Mouse (Mus musculus): ENCODE results near the gene Sppl2b. TPM values are rescaled to one million over a fixed set of nuclear protein-coding genes. Genes with fewer than 3 reads are reported as not detected.
"Not testable (repeated sequence)": the region's sequence is repeated elsewhere in the genome, so short reads cannot be mapped to it uniquely, and the experiment has no call there.

The Sppl2b gene
- polyA plus RNA-seq, 1 experiment from 2014 or later: 47.1 TPM

- WGBS: 9% methylated on average over 29 of the region's 29 CpGs
- H3K27me3 ChIP-seq: no peaks in the 10 kb centered on the region
- peaks cover 24% of the 10 kb centered on the region for H3K36me3 ChIP-seq
- H3K9ac ChIP-seq (replicated peaks): peak overlapping the region; percentile 97
- ATAC-seq (ENCODE audit: low FRiP score, low read depth): no peak
- H3K4me3 ChIP-seq: peak overlapping the region; percentile 90
- peak overlapping the region; percentile 98 for H3K4me2 ChIP-seq (replicated peaks)
- no peaks in the 10 kb centered on the region for H3K9me3 ChIP-seq
- H3K4me1 ChIP-seq: peaks cover 41% of the 10 kb centered on the region
- H3K27ac ChIP-seq (replicated peaks): peak overlapping the region; percentile 91
Measured at GRCm38 (mm10) chr10:80827063-80827869, 27.8 kb upstream of the Sppl2b start.

DNA sequence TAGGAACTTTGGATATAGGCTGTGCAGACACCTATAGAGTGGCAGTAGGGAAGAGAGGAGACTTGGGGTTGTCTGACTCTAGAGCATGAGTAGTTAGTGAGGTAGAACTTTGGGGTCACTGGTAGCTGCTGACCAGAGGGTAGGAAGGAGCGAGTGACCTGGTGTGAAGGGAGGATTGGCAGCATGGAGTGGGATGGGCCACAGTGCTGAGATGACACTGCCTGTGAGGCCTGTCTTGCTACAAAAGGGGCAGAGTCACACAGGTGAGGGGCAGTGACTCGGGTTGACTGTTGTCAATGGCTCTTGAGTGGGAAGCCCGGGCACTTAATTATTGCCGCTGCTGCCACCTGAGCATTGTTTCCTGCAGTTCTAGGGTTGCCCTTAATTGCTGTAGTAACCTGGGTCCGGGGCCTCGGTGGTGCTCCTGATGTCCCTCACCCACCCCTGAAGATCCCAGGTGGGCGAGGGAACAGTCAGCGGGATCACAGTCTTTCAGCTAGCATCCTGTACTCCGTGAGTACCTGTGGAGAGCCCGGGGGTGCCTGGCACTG is 27.1 kb upstream of the Sppl2b start:
- peaks cover 24% of the 10 kb centered on the region for H3K36me3 ChIP-seq
- no peaks in the 10 kb centered on the region for H3K27me3 ChIP-seq
- no peak for ATAC-seq (ENCODE audit: low FRiP score, low read depth)
- peak overlapping the region; percentile 97 for H3K9ac ChIP-seq (replicated peaks)
- peak overlapping the region; percentile 90 for H3K4me3 ChIP-seq
- H3K4me2 ChIP-seq (replicated peaks): peak overlapping the region; percentile 98
- H3K9me3 ChIP-seq: no peaks in the 10 kb centered on the region
- H3K27ac ChIP-seq (replicated peaks): no peak overlapping the region
- peaks cover 46% of the 10 kb centered on the region for H3K4me1 ChIP-seq
- 94% methylated on average over 10 of the region's 10 CpGs for WGBS

- not testable (repeated sequence) for ATAC-seq (ENCODE audit: low FRiP score, low read depth); H3K27me3 ChIP-seq; H3K9me3 ChIP-seq; H3K27ac ChIP-seq (replicated peaks)
- H3K4me3 ChIP-seq: peak overlapping the region; percentile 90
- H3K36me3 ChIP-seq: peaks cover 24% of the 10 kb centered on the region
- 86% methylated on average over 9 of the region's 9 CpGs for WGBS
- H3K4me1 ChIP-seq: peaks cover 49% of the 10 kb centered on the region
- H3K4me2 ChIP-seq (replicated peaks): peak overlapping the region; percentile 98
- peak overlapping the region; percentile 97; the same call in 1 of the 2 replicates for H3K9ac ChIP-seq (replicated peaks)
Measured at GRCm38 (mm10) chr10:80828587-80828986, 26.5 kb upstream of the Sppl2b start.

DNA sequence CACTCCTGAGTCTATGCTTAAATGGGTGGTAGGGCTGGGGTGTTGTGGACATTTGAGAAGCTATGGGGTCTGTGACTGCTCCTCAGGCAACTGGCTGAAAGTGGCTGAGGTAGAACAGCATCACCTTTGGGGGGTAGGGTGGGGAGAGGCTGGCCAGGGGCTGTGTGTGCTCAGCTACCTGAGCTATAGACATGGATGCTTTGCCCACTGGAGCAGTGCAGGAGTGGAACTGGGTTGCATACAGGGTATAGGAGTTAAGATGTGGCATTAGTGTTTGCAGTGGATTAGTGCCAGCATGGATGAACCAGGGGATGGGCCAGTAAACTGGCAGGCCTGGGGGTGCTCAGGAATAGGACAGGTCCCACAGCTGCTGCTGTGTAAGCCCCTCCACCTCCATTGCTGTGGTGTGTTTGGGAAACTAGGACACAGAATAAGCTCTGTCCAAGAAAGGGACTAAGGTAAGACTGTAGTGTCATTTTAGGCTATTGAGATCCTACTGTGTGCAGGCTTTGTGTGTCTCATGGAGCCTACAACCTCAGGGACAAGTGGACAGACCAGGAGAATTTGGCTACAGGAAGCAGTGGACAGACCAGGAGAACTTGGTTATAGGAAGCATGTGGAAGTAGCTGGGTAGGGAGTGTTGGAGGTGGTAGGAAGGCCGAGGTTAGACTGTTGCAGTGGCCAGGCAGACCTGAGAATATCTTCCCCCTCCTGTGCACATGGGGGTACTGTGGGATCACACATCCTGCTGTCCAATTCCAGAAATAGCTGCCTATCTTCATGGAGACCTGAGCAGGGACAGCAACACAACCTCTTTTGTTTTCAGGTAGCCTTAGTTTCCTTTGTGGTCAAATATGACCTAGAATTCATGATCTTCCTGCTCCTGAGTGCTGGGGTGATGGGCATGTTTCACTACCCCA is 25.5 kb upstream of the Sppl2b start:
- Histone ChIP-seq H3K9me3 (no peaks in the 10 kb centered on the region), H3K9ac (replicated peaks) (no peak overlapping the region), H3K27ac (replicated peaks) (no peak overlapping the region), H3K36me3 (peaks cover 24% of the 10 kb centered on the region), H3K4me1 (peaks cover 49% of the 10 kb centered on the region), H3K4me3 (0 out of 2 replicates have a peak overlapping the region, but pooled peaks have one; percentile 13), H3K4me2 (replicated peaks) (no peak overlapping the region), H3K27me3 (peaks cover 16% of the 10 kb centered on the region)
- ATAC-seq (ENCODE audit: low FRiP score, low read depth): no peak
- 61% methylated on average over 1 of the region's 1 CpGs for WGBS

DNA sequence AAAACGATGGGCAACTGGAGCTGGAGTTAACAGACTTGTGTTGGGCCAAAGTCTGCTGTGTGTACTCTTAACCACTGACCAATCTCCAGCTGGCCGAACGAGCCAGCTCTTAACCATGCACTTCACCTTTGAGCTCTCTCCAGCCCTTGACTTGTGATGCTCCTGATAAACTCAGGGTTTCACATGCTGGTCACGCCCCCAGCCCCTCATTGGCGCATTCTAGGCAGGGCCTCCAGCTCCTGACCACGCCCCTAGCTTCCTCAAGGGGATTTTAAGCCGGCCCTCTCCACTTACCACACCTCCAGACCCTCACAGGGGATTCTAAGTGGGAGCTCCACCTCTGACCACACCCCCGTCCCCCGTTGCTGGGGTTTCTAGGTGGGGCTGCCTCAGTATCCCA is 23.9 kb upstream of the Sppl2b start:
- no peaks in the 10 kb centered on the region for H3K9me3 ChIP-seq
- H3K27me3 ChIP-seq: peaks cover 31% of the 10 kb centered on the region
- WGBS: 3% methylated on average over 9 of the region's 9 CpGs
- H3K4me1 ChIP-seq: peaks cover 45% of the 10 kb centered on the region
- ATAC-seq (ENCODE audit: low FRiP score, low read depth): no peak
- H3K4me2 ChIP-seq (replicated peaks): no peak overlapping the region
- H3K36me3 ChIP-seq: peaks cover 24% of the 10 kb centered on the region
- H3K4me3 ChIP-seq: no peak overlapping the region
- peak overlapping the region; percentile 16 for H3K27ac ChIP-seq (replicated peaks)
- H3K9ac ChIP-seq (replicated peaks): no peak overlapping the region

DNA sequence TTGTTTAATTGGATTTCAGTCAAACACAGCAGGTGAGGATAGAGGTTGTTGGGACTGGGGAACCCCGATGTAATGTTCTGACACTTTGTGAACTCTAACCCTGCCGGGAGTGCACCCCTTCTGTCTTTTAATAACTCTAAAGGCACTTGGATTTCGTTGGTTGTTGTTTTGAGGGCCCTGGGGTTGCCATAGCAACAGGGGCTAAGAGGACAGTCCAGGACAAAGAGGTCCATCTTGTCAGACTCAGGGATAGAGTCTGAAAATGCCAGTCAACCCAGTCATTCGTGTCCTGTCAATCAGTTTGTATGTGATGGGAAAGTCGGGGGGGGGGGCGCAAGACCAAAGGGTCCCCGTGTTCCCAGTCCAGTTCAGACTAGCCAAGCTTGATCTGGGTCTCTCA is 22.3 kb upstream of the Sppl2b start:
- Histone ChIP-seq H3K9me3 (no peaks in the 10 kb centered on the region), H3K4me2 (replicated peaks) (no peak overlapping the region), H3K4me1 (peaks cover 41% of the 10 kb centered on the region), H3K27me3 (peaks cover 48% of the 10 kb centered on the region), H3K27ac (replicated peaks) (no peak overlapping the region), H3K36me3 (peaks cover 24% of the 10 kb centered on the region), H3K4me3 (no peak overlapping the region), H3K9ac (replicated peaks) (no peak overlapping the region)
- 45% methylated on average over 7 of the region's 7 CpGs for WGBS
- no peak for ATAC-seq (ENCODE audit: low FRiP score, low read depth)

GRCm38 (mm10) chr10:80835617-80836016 is 19.5 kb upstream of the Sppl2b start:
- H3K27me3 ChIP-seq: peaks cover 63% of the 10 kb centered on the region
- H3K27ac ChIP-seq (replicated peaks): no peak overlapping the region
- H3K4me2 ChIP-seq (replicated peaks): no peak overlapping the region; the same call in 1 of the 2 replicates
- peak overlapping the region; percentile 11; the same call in 1 of the 2 replicates for H3K9ac ChIP-seq (replicated peaks)
- no peaks in the 10 kb centered on the region for H3K9me3 ChIP-seq
- H3K4me1 ChIP-seq: peaks cover 18% of the 10 kb centered on the region
- H3K4me3 ChIP-seq: no peak overlapping the region
- 61% methylated on average over 30 of the region's 30 CpGs for WGBS
- H3K36me3 ChIP-seq: 0 out of 2 replicates have a peak, but pooled peaks cover 2% of the 10 kb centered on the region
- ATAC-seq (ENCODE audit: low FRiP score, low read depth): no peak

DNA sequence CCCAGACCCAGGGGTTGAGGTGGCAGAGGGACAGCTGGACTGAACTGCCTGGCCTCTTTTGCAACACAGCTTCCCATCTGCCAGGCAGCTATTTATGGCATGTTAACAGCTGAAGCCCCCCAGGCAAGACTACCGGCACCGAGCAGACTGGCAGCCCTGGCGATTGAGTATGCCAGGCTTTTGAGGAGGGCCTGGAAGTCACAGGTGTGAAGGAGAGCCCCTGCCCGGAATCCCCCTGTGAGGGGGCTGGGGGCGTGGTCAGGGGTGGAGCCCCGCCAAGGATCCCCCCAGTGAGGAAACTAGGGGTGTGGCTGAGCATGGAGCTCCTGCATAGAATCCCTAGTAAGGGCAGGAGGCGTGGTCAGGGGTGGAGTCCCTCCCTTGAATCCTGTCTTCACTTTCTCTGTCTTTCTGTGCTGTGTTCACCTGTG is 18.1 kb upstream of the Sppl2b start:
- Histone ChIP-seq H3K9me3 (no peaks in the 10 kb centered on the region), H3K36me3 (no peaks in the 10 kb centered on the region), H3K4me2 (replicated peaks) (no peak overlapping the region), H3K27me3 (peaks cover 76% of the 10 kb centered on the region), H3K4me3 (no peak overlapping the region), H3K4me1 (peaks cover 9% of the 10 kb centered on the region), H3K27ac (replicated peaks) (no peak overlapping the region), H3K9ac (replicated peaks) (no peak overlapping the region)
- 64% methylated on average over 7 of the region's 7 CpGs for WGBS
- ATAC-seq (ENCODE audit: low FRiP score, low read depth): no peak

GRCm38 (mm10) chr10:80837827-80838226 is 17.2 kb upstream of the Sppl2b start:
- no peak overlapping the region for H3K27ac ChIP-seq (replicated peaks)
- no peaks in the 10 kb centered on the region for H3K9me3 ChIP-seq
- H3K27me3 ChIP-seq: peaks cover 84% of the 10 kb centered on the region
- H3K36me3 ChIP-seq: no peaks in the 10 kb centered on the region
- H3K4me1 ChIP-seq: peaks cover 4% of the 10 kb centered on the region
- 8% methylated on average over 2 of the region's 2 CpGs for WGBS
- no peak overlapping the region for H3K4me2 ChIP-seq (replicated peaks)
- H3K4me3 ChIP-seq: no peak overlapping the region
- ATAC-seq (ENCODE audit: low FRiP score, low read depth): no peak
- 0 out of 2 replicates have a peak overlapping the region, but pooled peaks have one; percentile 11 for H3K9ac ChIP-seq (replicated peaks)

GRCm38 (mm10) chr10:80838346-80838912 is 16.6 kb upstream of the Sppl2b start:
- Histone ChIP-seq H3K27me3 (peaks cover 86% of the 10 kb centered on the region), H3K9ac (replicated peaks) (no peak overlapping the region), H3K9me3 (no peaks in the 10 kb centered on the region), H3K27ac (replicated peaks) (no peak overlapping the region), H3K36me3 (no peaks in the 10 kb centered on the region), H3K4me1 (peaks cover 1% of the 10 kb centered on the region), H3K4me2 (replicated peaks) (no peak overlapping the region), H3K4me3 (no peak overlapping the region)
- WGBS: 59% methylated on average over 2 of the region's 2 CpGs
- ATAC-seq (ENCODE audit: low FRiP score, low read depth): no peak

DNA sequence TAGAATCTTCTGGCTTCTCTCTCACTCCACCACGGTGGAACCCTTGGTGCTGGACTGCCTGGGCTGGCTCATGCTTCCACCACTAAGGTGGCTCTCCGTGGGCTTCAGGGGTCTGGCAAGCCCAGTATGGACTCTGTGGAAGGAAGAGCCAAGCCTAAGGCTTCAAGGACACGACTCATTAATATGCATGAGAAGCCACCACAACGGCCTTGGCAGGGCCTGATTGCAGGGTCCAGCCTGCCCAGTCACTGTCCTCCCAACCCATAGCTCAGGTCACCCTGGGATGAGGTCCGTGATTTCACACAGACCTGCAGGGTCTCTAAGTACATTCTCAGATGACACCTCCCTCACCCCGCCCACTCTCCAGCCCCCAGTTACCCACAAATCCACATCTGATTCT is 15.2 kb upstream of the Sppl2b start:
- Histone ChIP-seq H3K4me1 (peaks cover 11% of the 10 kb centered on the region), H3K9ac (replicated peaks) (no peak overlapping the region), H3K9me3 (no peaks in the 10 kb centered on the region), H3K4me3 (no peak overlapping the region), H3K27me3 (peaks cover 86% of the 10 kb centered on the region), H3K4me2 (replicated peaks) (no peak overlapping the region), H3K27ac (replicated peaks) (no peak overlapping the region), H3K36me3 (no peaks in the 10 kb centered on the region)
- no peak for ATAC-seq (ENCODE audit: low FRiP score, low read depth)
- WGBS: 54% methylated on average over 6 of the region's 6 CpGs
